Mouse (Mus musculus) cerebellum, adult 18-20 months (tissue): ENCODE measurements around the gene Bcam.

Experiments used
- DNase-seq, 2 experiments: peaks; one replicate each; pipeline ENCODE4 v3.0.0; 2021

The Bcam gene

DNA sequence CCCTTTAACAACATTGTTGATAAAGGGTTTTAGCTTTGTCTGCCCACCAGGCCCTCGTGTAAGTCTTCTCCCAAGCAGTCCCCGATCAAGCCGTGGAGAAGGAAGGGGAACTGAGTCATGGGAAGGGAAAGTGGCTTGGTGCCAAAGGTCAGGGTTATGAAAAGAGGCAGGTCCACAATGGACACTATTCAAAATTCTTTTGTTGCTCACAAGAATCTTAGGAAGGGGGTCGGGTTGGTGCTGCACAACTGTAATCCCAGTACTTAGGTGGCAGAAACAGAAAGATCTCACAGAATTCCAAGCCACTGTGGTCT lies 19.8 kb downstream of the Bcam start:
- DNase-seq = no peak

DNA sequence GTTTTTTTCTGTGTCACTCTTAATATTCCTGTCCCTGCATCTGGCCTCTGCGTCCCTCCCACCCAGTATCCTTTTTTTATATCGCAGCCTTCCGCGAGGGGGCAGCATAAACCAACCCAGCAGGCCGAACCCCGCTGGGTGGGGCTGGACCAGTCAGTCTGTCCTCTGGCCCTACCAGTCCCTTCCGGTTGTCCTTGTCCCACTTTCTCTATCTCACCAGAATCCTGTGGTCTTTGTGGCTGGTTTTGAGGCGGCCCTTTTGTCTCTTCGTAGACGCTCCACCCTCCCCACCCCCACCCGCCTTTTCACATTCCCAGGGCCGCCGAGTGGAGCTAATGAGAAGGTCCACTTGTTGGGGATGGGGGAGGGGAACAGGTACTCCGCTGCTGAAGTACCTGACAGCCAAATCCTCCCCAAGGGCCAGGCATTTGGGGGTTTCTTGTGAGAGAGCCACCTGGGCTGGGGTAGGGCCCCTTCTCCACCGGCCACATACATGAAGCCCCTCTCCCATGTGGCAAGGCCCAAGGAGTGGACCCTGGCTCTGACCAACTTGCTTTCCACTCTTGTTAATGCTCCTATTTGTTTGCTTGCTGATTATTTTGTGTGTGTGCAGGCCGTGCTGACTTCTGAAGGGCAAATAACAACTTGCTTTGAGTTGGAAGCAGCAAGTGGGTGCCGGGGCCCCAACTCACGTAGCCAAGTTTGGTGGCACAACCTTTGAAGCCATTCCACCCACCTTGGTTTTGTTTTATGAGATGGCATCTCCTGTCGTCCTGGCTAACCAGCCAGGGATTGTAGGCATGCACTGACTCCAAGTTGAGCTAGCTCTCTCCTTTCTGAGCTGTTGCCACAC lies 20.4 kb downstream of the Bcam start, which contains the start of gene Nectin2:
Gene Nectin2, minus strand, starts transcription at position 267 of the 853 bp plus-strand sequence.
- peak; percentile 49 to 53 for DNase-seq

DNA sequence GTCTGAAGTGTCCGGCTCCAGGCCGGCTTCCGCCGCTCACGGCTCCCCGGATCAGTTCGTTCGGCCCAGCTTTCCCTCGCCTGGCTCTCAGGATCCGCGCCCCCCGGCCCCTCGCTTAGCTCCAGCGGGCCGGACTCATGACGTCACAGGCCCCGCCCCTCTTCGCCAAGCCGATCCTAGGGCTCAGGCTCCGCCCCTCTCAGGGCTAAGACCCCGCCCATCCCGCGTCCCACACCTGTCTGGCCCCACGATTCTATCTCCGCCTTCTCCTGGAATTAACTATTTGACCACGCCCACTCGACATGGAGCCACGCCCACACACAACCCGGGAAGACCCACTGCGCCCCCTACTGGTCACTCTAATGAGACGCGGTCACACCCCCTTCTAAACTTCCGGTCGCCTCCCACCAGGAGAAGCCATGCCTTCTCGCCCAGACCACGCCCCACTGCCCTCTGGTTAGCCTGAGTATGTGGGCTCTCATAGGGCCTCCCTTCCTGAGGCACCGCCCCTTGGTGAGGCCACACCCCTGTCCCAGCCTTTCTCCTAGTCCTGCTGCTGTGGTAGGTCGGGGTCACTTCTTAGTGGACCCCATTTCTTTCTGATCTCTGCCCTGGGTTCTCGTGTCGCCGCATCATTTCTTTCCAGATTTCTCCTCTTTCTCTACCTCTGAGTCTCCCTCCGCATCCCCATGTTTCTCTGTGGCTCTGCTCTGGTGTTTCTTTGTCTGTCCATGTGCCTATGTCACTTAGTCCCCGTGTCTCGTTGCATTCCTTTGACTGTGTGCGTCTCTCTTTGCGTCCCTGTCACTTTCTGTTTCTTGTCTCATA lies 21.2 kb downstream of the Bcam start:
- peak; percentile 64 to 67 for DNase-seq

DNA sequence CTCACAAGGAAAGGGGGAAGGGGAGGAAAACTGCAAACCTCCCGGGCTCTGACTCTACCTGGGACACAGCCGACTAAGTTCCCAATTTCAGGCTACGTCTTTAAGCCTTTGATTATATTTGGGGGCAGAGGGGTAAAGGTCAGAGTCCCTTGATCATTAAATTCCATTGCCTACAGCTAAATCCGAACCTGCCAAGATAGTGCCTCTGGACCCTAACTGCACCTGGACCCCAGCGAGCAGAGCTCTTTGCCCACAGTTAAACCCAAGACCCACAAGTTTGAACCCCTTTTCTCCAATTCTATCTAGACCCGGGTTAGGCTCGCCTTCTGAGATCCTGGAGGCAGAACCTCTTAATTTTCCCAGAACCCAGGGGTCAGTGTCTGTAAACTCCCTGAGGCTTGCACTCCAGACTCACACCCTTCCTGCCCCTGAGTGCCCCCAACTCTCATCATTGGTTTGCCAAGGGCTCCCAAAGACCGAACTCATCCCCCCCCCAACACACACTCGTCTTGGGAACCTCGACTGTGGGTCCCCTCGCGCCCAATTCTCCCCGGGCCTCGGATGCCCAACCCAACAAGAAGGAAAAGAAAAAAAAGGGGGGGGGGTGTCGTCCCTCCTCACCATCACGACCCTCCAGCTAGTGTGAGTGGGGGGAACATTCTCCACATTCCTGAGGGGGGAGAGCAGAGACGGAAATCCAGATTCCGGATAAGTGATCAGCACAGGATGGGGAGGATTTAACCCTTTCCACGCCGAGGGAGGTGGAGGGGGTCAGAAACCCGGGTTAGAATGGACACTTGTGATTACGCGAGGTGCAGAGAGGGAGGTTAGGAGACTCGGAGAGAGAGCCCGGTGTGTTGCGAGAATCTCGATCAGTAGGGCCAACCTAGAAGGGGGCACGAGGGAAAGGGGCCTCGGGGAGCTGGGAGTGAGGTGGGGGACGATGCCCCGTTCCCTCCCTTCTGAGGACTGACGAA lies 22.3 kb downstream of the Bcam start:
- DNase-seq = peak in 1 of 2 experiments; percentile 8

- DNase-seq = no peak
Measured at GRCm38 (mm10) chr7:19747420-19748218, 23.2 kb downstream of the Bcam start.

DNA sequence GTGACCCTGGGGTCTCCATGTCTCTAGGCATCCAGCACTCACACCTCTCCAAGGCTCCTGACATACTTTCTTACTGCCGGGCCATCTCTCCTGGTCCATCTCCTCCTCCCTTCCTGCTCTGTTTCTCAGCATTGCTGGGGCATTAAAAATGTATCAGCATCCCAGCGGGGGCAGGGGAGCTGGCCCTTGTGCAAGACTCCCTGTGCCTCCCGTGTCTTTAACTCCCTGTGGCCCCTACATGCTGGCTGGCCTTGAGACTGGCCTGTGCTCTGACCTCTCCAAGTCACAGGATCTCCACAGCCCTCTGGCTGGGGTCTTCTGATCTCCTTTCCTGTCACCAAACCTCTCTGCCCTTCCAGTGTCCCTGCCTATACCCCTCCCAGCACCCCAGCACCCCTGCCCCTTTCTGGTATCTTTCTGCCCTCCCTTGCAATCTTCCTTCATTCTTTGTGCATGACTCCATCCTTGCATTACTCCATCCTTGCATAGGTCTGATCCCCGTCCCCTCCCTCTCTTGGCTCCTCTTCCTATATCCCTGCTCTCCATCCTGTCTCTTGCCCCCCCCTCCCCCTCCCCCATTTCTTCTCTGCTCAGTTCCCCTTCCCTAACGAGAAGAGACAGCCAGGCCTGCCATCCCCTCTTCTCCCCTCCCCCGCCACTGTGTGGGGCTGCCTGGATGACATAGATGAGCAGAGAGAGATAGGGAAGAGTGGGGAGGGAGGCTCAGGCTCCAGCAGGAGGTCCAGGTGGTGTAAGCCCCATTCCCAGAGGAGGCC lies 24.2 kb downstream of the Bcam start:
- DNase-seq = no peak

DNA sequence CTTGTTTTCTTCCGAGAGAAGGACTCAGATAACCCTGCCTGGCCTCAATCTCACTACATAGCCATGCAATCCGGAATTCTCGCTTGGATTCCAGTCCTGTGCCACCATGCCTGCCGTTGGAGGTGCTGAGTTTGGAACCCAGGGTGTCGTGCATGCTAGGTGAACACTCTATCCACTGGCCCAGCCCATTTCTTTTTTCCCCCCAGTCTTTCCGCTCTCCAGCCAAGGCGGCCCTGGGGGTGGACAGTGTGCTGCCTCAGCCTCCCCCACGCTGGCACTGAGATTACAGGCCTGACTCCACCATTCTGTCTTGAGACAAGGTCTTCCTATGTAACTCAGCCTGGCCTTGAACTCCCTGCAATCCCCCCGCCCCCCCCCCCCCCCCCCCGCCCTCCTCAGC lies 24.8 kb downstream of the Bcam start:
- no peak for DNase-seq

- DNase-seq = no peak
Measured at GRCm38 (mm10) chr7:19744590-19745385, 26.0 kb downstream of the Bcam start.

DNA sequence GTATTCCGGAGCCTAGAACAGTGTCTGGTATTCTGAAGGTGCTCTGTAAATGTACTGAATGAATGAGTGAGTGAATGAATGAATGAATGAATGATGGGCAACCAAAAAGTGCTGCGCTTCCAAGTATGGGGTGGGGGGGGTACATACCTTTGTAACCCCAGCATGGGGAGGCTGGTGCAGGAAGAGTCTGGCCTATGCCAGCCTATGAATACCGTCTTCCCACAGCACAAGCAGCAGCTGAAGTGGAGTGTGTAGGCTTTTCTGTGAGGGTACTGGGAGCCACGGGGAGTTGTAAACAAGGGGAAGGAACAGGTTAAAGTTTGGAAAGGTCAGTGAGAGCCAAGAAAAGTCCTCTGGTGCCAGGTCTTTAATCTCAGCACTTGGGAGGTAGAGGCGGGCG lies 27.0 kb downstream of the Bcam start:
- no peak for DNase-seq

DNA sequence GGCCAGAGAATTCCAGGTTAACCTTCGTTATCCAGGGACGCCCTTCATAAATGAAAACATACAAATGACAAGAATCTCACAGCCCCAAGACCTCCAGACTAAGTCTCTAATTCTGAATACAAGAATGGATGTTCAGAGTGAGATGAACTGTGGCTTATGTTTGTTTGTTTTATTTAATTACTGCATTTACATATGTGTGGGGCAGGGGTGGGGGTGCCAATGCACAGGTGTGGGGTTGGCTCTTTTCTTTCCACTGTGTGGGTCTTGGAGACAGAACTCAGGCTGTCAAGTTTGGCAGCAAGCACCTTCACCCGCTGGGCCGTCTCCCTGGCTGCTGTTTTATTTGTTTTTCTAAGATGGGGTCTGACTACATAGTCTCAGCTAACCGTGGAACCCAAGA lies 28.3 kb downstream of the Bcam start:
- DNase-seq = no peak

GRCm38 (mm10) chr7:19741329-19742031 lies 29.3 kb downstream of the Bcam start:
- no peak for DNase-seq

GRCm38 (mm10) chr7:19740269-19740668 lies 30.5 kb downstream of the Bcam start:
- DNase-seq = no peak

DNA sequence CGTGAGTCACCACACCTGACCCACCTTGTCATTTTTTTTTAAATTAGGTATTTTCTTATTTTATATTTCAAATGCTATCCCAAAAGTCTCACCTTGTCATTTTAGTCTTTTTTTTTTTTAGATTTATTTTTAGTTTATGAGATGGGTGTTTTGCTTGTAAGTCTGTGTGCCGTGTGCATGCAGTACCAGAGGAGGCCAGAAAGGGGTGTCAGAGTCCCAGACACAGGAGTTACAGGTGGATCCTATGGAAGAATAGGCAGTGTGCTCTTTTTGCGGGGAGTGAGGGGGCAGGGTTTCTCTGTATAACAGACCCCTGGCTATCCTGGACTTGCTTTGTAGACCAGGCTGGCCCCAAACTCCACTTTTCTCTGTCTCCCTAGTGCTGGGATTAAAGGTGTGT lies 32.0 kb downstream of the Bcam start:
- no peak for DNase-seq

GRCm38 (mm10) chr7:19736389-19737057 lies 34.3 kb downstream of the Bcam start:
- no peak for DNase-seq

GRCm38 (mm10) chr7:19734178-19734666 lies 36.6 kb downstream of the Bcam start:
- DNase-seq = no peak

DNA sequence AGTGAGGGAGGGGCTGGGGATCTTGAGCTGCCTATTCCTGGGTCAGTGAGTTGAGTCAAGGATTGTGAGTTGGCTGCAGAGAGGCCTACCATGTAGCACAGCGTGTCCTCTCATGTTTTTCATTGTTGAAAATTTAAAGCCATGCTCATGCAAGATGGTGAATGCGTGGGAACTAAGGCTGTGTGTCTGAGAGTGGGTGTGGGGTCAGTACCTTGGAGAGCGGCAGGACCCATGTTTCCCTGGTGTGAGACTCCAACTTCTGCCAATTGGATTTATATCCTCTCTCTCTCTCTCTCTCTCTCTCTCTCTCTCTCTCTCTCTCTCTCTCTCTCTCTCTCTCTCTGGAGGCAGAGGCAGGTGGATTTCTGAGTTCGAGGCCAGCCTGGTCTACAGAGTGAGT lies 44.3 kb downstream of the Bcam start:
- DNase-seq = no peak

DNA sequence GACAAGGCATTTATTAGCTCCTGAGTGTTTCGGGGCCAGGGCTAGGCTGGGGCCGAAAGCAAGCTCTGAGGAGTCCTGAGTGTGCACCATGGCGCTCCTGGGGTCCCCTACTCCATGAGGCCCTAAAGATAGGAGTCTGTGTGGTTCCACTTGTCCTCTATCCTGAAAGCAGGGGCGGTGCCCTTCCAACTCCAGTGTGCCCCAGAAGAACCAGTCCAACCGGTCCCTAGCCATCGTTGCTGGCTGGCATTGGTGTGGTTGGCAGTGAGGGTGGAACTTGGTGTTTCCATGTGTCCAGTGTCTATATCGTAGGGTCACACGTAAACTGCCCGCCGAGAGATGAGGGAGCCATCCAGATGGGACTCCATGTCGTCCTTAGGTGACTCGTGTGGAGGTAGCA lies 46.6 kb downstream of the Bcam start:
- no peak for DNase-seq

- no peak for DNase-seq
Measured at GRCm38 (mm10) chr7:19722754-19723195, 48.0 kb downstream of the Bcam start.

DNA sequence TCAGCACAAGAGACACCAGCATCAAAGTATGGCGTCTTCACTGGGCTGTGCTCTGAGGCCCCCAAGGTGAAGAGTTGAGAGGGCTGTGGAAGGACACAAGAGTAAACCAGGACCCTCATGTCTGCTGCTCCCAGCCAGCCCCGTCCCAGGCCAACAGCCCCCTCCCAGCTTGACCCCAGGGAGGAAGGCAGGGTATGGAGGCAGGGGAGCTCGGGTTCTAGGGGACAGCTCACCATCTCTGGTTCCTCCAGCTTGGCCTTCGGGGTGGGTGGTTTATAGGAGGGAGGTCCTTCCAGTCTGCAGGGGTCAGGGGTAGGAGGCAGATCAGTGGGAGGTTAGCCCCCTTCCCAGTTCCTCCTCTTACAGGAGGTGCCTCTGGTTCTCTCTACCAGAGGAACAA lies 51.6 kb downstream of the Bcam start:
- DNase-seq = no peak
